In the genomic region with DNA sequence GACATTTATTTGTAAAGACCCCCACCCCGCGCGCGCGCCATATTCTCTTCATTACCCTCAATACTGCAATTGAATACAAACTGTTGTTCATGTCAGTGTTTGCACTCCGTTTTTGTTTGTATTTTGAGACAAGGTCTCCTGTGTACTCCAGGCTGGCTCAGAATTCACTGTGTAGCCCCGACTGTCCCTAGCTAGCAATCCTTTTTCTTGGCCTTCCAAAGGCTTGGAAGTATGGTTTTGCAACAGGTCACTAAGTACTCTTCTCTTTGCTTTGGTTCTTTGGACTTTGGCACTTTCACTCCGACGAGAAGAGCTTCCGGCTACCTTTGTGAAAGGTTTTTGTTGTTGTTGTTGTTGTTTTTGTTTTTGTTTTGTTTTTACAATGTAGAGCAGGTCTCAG, we compare ENCODE assay signal across 7 mouse cellular contexts. TPM values are rescaled to one million over a fixed set of nuclear protein-coding genes. Genes with fewer than 3 reads are reported as not detected.
DNase-seq lines count a peak whose midpoint lies in the region; ATAC-seq lines count a peak whose summit lies in the region.

No protein-coding gene starts in this region.

- peaks cover 6% of the 10 kb centered on the region for H3K4me1 ChIP-seq in lung, embryonic 16.5 days (replicated peaks; ENCODE audit: control insufficient read depth, insufficient read depth, low read length)
- no peaks in the 10 kb centered on the region for H3K4me1 ChIP-seq in embryonic facial prominence, embryonic 11.5 days (ENCODE audit: control insufficient read depth, insufficient read depth, low read length)
- peaks cover 15% of the 10 kb centered on the region for H3K4me1 ChIP-seq in hindbrain, embryonic 16.5 days (ENCODE audit: control insufficient read depth, insufficient read depth, low read depth, low read length)
- H3K4me1 ChIP-seq in liver, embryonic 16.5 days (ENCODE audit: control insufficient read depth, low read depth, low read length), result peaks cover 9% of the 10 kb centered on the region

- peak overlapping the region; percentile 74 for H3K4me2 ChIP-seq in lung, embryonic 16.5 days (ENCODE audit: low read depth, low read length)
- H3K4me2 ChIP-seq in embryonic facial prominence, embryonic 11.5 days (ENCODE audit: low read depth, low read length), result peak overlapping the region; percentile 47
- H3K4me2 ChIP-seq in hindbrain, embryonic 16.5 days (ENCODE audit: low read length), result peak overlapping the region; percentile 72
- H3K4me2 ChIP-seq in liver, embryonic 16.5 days (ENCODE audit: low read depth, low read length), result peak overlapping the region; percentile 81

- H3K27me3 ChIP-seq in lung, embryonic 16.5 days (ENCODE audit: control insufficient read depth, insufficient read depth, low read depth, low read length), result no peaks in the 10 kb centered on the region
- no peaks in the 10 kb centered on the region for H3K27me3 ChIP-seq in embryonic facial prominence, embryonic 11.5 days (ENCODE audit: control insufficient read depth, insufficient read depth, low read length)
- no peaks in the 10 kb centered on the region for H3K27me3 ChIP-seq in hindbrain, embryonic 16.5 days (replicated peaks; ENCODE audit: control insufficient read depth, insufficient read depth, low read length)
- H3K27me3 ChIP-seq in liver, embryonic 16.5 days (ENCODE audit: control insufficient read depth, insufficient read depth, low read depth, low read length), result no peaks in the 10 kb centered on the region

- DNase-seq in lung, postnatal 25 days (ENCODE audit: low spot score), result no peak
- peak; percentile 15 for DNase-seq in embryonic facial prominence, embryonic 11.5 days (ENCODE audit: low spot score)
- DNase-seq in frontal cortex, postnatal 36 days (ENCODE audit: low spot score in 2 of 2), result no peak
- DNase-seq in left cerebral cortex, postnatal 36 days (ENCODE audit: low spot score in 2 of 2), result no peak

- H3K4me3 ChIP-seq in lung, embryonic 16.5 days (ENCODE audit: low read length), result peak overlapping the region; percentile 63
- peak overlapping the region; percentile 93 for H3K4me3 ChIP-seq in embryonic facial prominence, embryonic 11.5 days (ENCODE audit: low read depth, low read length)
- peak overlapping the region; percentile 73 for H3K4me3 ChIP-seq in hindbrain, embryonic 16.5 days (ENCODE audit: low read length)
- H3K4me3 ChIP-seq in liver, embryonic 16.5 days (ENCODE audit: low read depth, low read length), result peak overlapping the region; percentile 70

- ATAC-seq in lung, embryonic 16.5 days (ENCODE audit: low read depth), result no peak
- no peak for ATAC-seq in embryonic facial prominence, embryonic 11.5 days (replicated peaks; ENCODE audit: insufficient number of reproducible peaks, low FRiP score, low TSS enrichment, low read depth)
- ATAC-seq in hindbrain, embryonic 16.5 days, result no peak
- ATAC-seq in liver, embryonic 16.5 days (ENCODE audit: low read depth), result no peak

- WGBS in lung, embryonic 16.5 days, result 23% methylated on average over 10 of the region's 10 CpGs
- WGBS in embryonic facial prominence, embryonic 11.5 days, result 30% methylated on average over 10 of the region's 10 CpGs
- WGBS in hindbrain, embryonic 16.5 days, result 31% methylated on average over 10 of the region's 10 CpGs
- 18% methylated on average over 10 of the region's 10 CpGs for WGBS in liver, embryonic 16.5 days (ENCODE audit: insufficient replicate concordance)

- intact Hi-C loops in left cerebral cortex, postnatal 36 days (cut with DNase I), result loop anchor here (5.0 kb wide), 1 partner anchor 65 kb away; no protein-coding TSS in a partner anchor

- no peak overlapping the region for H3K27ac ChIP-seq in lung, embryonic 16.5 days (ENCODE audit: low read length)
- H3K27ac ChIP-seq in embryonic facial prominence, embryonic 11.5 days (replicated peaks; ENCODE audit: low read depth, low read length), result no peak overlapping the region
- no peak overlapping the region for H3K27ac ChIP-seq in hindbrain, embryonic 16.5 days (ENCODE audit: low read depth, low read length)
- H3K27ac ChIP-seq in liver, embryonic 16.5 days (ENCODE audit: low read length), result peak overlapping the region; percentile 84; the same call in 1 of the 2 replicates

- no peaks in the 10 kb centered on the region for H3K36me3 ChIP-seq in lung, embryonic 16.5 days (ENCODE audit: control insufficient read depth, insufficient read depth, low read length)
- no peaks in the 10 kb centered on the region for H3K36me3 ChIP-seq in embryonic facial prominence, embryonic 11.5 days (replicated peaks; ENCODE audit: control insufficient read depth, insufficient read depth, low read depth, low read length)
- no peaks in the 10 kb centered on the region for H3K36me3 ChIP-seq in hindbrain, embryonic 16.5 days (ENCODE audit: control insufficient read depth, insufficient read depth, low read length)
- H3K36me3 ChIP-seq in liver, embryonic 16.5 days (ENCODE audit: control insufficient read depth, insufficient read depth), result no peaks in the 10 kb centered on the region

- H3K9ac ChIP-seq in lung, embryonic 16.5 days (ENCODE audit: low read length), result peak overlapping the region; percentile 89
- no peak overlapping the region for H3K9ac ChIP-seq in embryonic facial prominence, embryonic 11.5 days (replicated peaks; ENCODE audit: low read length)
- H3K9ac ChIP-seq in hindbrain, embryonic 16.5 days (ENCODE audit: low read depth, low read length), result peak overlapping the region; percentile 50
- H3K9ac ChIP-seq in liver, embryonic 16.5 days (ENCODE audit: low read depth, low read length), result peak overlapping the region; percentile 86

- no peaks in the 10 kb centered on the region for H3K9me3 ChIP-seq in lung, embryonic 16.5 days (ENCODE audit: control insufficient read depth, low read length)
- no peaks in the 10 kb centered on the region for H3K9me3 ChIP-seq in embryonic facial prominence, embryonic 11.5 days (replicated peaks; ENCODE audit: control insufficient read depth, low read length)
- H3K9me3 ChIP-seq in hindbrain, embryonic 16.5 days (ENCODE audit: control insufficient read depth, low read length), result no peaks in the 10 kb centered on the region
- no peaks in the 10 kb centered on the region for H3K9me3 ChIP-seq in liver, embryonic 16.5 days (replicated peaks; ENCODE audit: control insufficient read depth, low read length)

RNA-seq across cellular contexts. Expression of gene Fbxo8, which starts 1.2 kb away (rescaled TPM):
- 40.7 and 41.2 TPM in 2 replicates for polyA plus RNA-seq in lung, embryonic 16.5 days (2015; fragmentation: Nextera tagmentation; extraction: Ambion mirVana)
- polyA plus RNA-seq in embryonic facial prominence, embryonic 11.5 days (2014; fragmentation: Nextera tagmentation; extraction: Ambion mirVana), result 35.9 and 41.7 TPM in 2 replicates
- 41.7 and 42.3 TPM in 2 replicates for polyA plus RNA-seq in hindbrain, embryonic 16.5 days (2015; fragmentation: Nextera tagmentation; extraction: Ambion mirVana)
- polyA plus RNA-seq in liver, embryonic 16.5 days (2015; fragmentation: Nextera tagmentation; extraction: Ambion mirVana), result 35.4 and 36.7 TPM in 2 replicates
- 10 to 100 TPM; 37.5 to 42.0 TPM for total RNA-seq in left cerebral cortex, postnatal 36 days (2021)

RNA-seq across cellular contexts. Expression of gene Cep44, which starts 1.2 kb away (rescaled TPM):
- 35.3 and 39.0 TPM in 2 replicates for polyA plus RNA-seq in lung, embryonic 16.5 days (2015; fragmentation: Nextera tagmentation; extraction: Ambion mirVana)
- 37.0 and 39.8 TPM in 2 replicates for polyA plus RNA-seq in embryonic facial prominence, embryonic 11.5 days (2014; fragmentation: Nextera tagmentation; extraction: Ambion mirVana)
- 20.3 and 22.1 TPM in 2 replicates for polyA plus RNA-seq in hindbrain, embryonic 16.5 days (2015; fragmentation: Nextera tagmentation; extraction: Ambion mirVana)
- polyA plus RNA-seq in liver, embryonic 16.5 days (2015; fragmentation: Nextera tagmentation; extraction: Ambion mirVana), result 15.2 and 18.7 TPM in 2 replicates
- 10 to 100 TPM; 21.2 to 24.9 TPM for total RNA-seq in left cerebral cortex, postnatal 36 days (2021)
